Mouse (Mus musculus): ENCODE results near the gene Naa60.

The Naa60 gene

GRCm38 (mm10) chr16:3885065-3885670 is 13.0 kb downstream of the Naa60 start:
- ATAC-seq (ENCODE audit: low TSS enrichment): no peak

- peak; percentile 52; the same call in 1 of the 2 replicates for ATAC-seq (ENCODE audit: low TSS enrichment)
These were observed 19.6 kb downstream of the Naa60 start for GRCm38 (mm10) chr16:3891621-3892295.

- ATAC-seq (ENCODE audit: low TSS enrichment): no peak
These were observed 21.6 kb downstream of the Naa60 start for GRCm38 (mm10) chr16:3893739-3894138.

GRCm38 (mm10) chr16:3895173-3895792 is 23.1 kb downstream of the Naa60 start:
- no peak for ATAC-seq (ENCODE audit: low TSS enrichment)

DNA sequence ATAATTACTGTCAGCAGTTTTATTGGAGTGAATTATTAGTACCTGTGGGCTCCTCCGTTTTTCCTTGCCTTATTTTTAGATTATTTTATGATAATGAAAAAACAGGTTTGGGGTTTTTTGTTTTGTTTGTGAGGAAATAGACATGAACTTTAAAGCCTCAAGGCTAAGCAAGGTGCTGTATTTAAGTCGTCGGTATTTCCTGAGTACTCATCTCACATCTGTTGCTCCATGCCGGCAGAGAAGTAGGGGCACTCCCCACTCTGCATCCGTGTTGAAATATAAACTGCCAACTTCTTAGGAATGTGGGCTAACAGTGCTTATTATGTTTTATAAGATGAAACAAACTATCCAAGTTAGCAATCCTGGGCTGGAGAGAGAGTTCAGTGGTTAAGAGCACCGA is 23.9 kb downstream of the Naa60 start:
- ATAC-seq (ENCODE audit: low TSS enrichment): no peak

GRCm38 (mm10) chr16:3896553-3896952 is 24.4 kb downstream of the Naa60 start:
- ATAC-seq (ENCODE audit: low TSS enrichment): no peak

GRCm38 (mm10) chr16:3907471-3907870 is 35.3 kb downstream of the Naa60 start:
- no peak for ATAC-seq (ENCODE audit: low TSS enrichment)

GRCm38 (mm10) chr16:3908537-3909111 is 36.4 kb downstream of the Naa60 start, which contains the start of the genes 1700037C18Rik and Cluap1:
Gene 1700037C18Rik (minus strand): TSS chr16:3908689.
Gene Cluap1 (plus strand): TSS chr16:3908801.
- ATAC-seq (ENCODE audit: low TSS enrichment): peak; percentile 92

GRCm38 (mm10) chr16:3909118-3909517 is 36.9 kb downstream of the Naa60 start:
- ATAC-seq (ENCODE audit: low TSS enrichment): no peak; the same call in 1 of the 2 replicates

DNA sequence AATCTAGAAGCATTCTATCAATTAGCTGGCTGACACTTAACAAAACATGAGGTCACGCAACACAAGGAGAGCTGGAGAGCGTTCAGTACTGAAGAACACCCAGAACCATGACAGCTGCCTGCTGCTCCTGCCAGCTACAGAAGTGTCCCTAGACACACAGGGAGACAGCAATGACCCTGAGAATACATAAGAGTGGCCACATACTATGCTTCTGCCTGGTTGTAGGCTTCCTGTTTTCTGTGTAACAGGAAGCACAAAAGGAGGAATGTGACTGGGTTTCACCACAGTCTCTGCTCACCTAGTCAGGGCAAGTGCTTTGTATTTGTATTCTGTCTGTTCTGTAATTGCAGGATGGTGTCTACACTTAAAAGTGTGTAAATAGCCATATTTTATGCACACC is 48.6 kb downstream of the Naa60 start:
- no peak for ATAC-seq (ENCODE audit: low TSS enrichment)

DNA sequence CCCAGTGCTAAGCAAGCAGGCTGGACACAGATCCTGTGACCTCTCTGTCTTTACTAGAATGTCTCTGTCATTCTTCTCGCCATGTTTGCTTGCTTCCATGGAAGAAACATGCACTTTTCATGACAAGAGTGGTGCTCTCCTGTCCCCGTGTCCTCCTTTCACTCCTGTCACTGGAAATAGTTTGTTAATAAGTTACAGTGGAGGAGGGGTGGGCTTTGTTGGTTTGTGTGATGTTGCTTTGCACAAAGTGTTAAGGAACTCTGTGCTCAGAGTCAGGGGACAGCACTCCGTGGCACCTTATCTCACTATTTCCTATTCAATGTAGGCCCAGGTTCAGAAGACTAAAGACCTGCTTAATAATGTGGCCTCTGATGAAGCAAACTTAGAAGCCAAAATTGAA is 51.3 kb downstream of the Naa60 start:
- ATAC-seq (ENCODE audit: low TSS enrichment): no peak

- no peak for ATAC-seq (ENCODE audit: low TSS enrichment)
These were observed 51.8 kb downstream of the Naa60 start for GRCm38 (mm10) chr16:3923966-3924365.

- ATAC-seq (ENCODE audit: low TSS enrichment): no peak
These were observed 56.4 kb downstream of the Naa60 start for GRCm38 (mm10) chr16:3928582-3928981.

GRCm38 (mm10) chr16:3929151-3929550 is 57.0 kb downstream of the Naa60 start:
- ATAC-seq (ENCODE audit: low TSS enrichment): no peak

DNA sequence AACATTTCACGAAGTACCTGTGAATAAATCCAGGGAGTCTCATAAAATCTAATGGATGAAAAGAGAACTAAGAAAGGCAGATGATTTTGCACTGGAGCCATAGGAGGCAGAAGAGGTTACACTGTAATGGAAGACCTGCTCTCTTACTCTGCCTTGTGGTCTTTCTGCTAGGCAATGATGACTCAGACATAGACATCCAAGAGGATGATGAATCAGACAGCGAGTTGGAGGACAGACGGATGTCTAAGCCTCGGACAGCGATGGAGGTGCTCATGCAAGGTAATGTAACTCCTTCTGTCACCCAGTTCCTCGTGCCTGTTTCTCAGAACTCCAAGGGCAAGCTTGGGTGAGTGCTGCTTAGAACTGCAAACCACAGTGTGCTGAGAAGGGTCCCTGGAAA is 61.4 kb downstream of the Naa60 start:
- no peak for ATAC-seq (ENCODE audit: low TSS enrichment)

- no peak for ATAC-seq (ENCODE audit: low TSS enrichment)
These were observed 61.9 kb downstream of the Naa60 start for GRCm38 (mm10) chr16:3934091-3934490.

- no peak for ATAC-seq (ENCODE audit: low TSS enrichment)
These were observed 62.5 kb downstream of the Naa60 start for GRCm38 (mm10) chr16:3934701-3935100.

DNA sequence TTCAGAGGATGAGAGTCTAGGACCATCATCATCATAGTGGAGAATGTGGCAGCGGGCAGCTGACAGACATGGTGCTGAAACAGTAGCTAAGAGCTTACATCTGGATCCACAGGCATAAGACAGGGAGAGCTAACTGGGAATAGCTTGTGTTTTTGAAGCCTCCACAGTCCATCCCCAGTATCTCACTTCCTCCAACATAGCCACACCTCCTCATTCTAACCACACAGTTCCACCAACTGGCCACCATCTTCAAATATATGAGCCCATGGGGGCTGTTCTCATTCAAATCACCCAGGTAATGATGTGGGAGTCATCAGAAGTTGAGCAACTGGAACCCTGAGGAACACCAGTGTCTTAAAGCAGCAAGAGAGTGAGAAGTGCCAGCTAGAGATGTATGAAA is 79.0 kb downstream of the Naa60 start:
- ATAC-seq (ENCODE audit: low TSS enrichment): no peak

All from frontal cortex, adult (tissue).